Mouse (Mus musculus): ENCODE data around the gene Trpv1. TPM values are rescaled to one million over a fixed set of nuclear protein-coding genes. Genes with fewer than 3 reads are reported as not detected.

Trpv1 gene
- polyA plus RNA-seq (2015; fragmentation: Nextera tagmentation; extraction: Ambion mirVana) = 0.14 TPM in 1 of 2 replicates, not detected in the other

GRCm38 (mm10) chr11:73233992-73234391 is at the start of gene Trpv1:
TSS of gene Trpv1 (plus strand) at chr11:73234292.
- Histone ChIP-seq H3K36me3 (no peaks in the 10 kb centered on the region), H3K9ac (replicated peaks) (no peak within 1 kb of the TSS), H3K27me3 (no peaks in the 10 kb centered on the region), H3K4me3 (no peak within 1 kb of the TSS), H3K4me2 (replicated peaks) (no peak within 1 kb of the TSS), H3K27ac (replicated peaks) (no peak within 1 kb of the TSS), H3K4me1 (no peaks in the 10 kb centered on the region), H3K9me3 (no peaks in the 10 kb centered on the region)
- no peak for ATAC-seq (replicated peaks)
- 82% methylated on average over 5 of the region's 5 CpGs for WGBS

DNA sequence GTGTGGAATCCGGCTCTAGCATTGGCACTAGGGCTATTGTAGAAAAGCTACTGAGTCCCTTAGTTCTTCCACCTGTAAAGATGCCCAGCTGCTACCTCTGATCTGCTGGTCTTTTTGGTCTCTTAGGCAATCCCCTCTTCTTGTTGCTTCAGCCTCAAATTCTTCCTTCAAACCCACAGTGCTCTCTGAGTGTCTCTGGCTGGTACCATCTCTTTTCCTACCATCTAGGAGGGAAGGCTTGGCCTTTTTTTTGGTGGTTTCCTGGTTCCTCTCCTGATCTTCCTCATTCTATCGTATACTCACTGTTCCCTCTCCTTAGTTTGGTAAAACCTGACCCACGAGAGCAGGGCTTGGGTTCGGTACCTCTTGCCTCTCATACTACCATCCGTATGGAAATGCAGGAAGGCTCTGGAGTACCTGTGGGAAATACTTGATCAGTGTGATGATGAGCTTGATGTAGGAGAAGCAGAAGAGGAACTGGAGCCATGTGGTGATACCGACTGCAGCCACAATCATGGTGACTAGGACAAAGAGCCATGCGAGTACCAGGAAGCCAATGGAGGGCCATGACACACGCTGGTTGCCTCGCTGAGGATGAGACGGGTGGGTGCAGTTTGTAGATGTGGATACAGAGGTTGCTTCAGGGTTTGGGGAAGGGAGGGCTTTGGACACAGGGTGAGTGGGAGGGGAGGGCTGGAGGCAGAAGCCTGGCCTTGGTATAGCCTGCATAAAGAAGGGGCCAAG is 48.0 kb upstream of the Trpv1 start:
- Histone ChIP-seq H3K4me3 (no peak overlapping the region), H3K27ac (replicated peaks) (no peak overlapping the region), H3K36me3 (peaks cover 67% of the 10 kb centered on the region), H3K4me1 (no peaks in the 10 kb centered on the region), H3K9ac (replicated peaks) (no peak overlapping the region), H3K27me3 (no peaks in the 10 kb centered on the region), H3K4me2 (replicated peaks) (no peak overlapping the region), H3K9me3 (no peaks in the 10 kb centered on the region)
- ATAC-seq (replicated peaks) = no peak
- 94% methylated on average over 10 of the region's 10 CpGs for WGBS

DNA sequence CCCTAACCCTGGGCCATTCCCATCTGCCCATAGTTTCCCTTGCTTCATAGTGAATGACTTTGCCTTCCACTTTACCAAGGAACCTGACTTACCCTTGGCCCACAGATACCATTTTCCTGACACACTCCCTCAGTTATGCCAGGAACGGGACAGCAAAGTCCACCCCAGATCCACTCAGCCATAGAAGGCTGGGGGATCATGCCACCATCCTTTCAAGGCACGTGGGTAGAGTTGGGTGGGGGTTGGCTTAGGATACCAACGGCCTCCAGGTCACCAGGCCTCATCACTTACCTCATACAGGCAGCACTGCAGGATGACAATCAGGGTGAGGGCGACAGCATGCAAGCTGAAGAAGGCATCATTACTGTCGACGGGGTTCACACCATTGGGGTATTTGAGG is 46.9 kb upstream of the Trpv1 start:
- WGBS = 85% methylated on average over 6 of the region's 6 CpGs
- H3K9me3 ChIP-seq = no peaks in the 10 kb centered on the region
- H3K36me3 ChIP-seq = peaks cover 69% of the 10 kb centered on the region
- ATAC-seq (replicated peaks) = no peak
- H3K4me3 ChIP-seq = no peak overlapping the region
- H3K4me2 ChIP-seq (replicated peaks) = no peak overlapping the region
- H3K27ac ChIP-seq (replicated peaks) = no peak overlapping the region
- no peaks in the 10 kb centered on the region for H3K27me3 ChIP-seq
- H3K9ac ChIP-seq (replicated peaks) = no peak overlapping the region
- H3K4me1 ChIP-seq = no peaks in the 10 kb centered on the region

GRCm38 (mm10) chr11:73193047-73193446 is 41.0 kb upstream of the Trpv1 start:
- 85% methylated on average over 6 of the region's 6 CpGs for WGBS
- Histone ChIP-seq H3K27ac (replicated peaks) (no peak overlapping the region), H3K4me2 (replicated peaks) (no peak overlapping the region), H3K9me3 (no peaks in the 10 kb centered on the region), H3K27me3 (no peaks in the 10 kb centered on the region), H3K9ac (replicated peaks) (no peak overlapping the region), H3K36me3 (peaks cover 43% of the 10 kb centered on the region), H3K4me1 (peaks cover 15% of the 10 kb centered on the region), H3K4me3 (no peak overlapping the region)
- no peak for ATAC-seq (replicated peaks)

DNA sequence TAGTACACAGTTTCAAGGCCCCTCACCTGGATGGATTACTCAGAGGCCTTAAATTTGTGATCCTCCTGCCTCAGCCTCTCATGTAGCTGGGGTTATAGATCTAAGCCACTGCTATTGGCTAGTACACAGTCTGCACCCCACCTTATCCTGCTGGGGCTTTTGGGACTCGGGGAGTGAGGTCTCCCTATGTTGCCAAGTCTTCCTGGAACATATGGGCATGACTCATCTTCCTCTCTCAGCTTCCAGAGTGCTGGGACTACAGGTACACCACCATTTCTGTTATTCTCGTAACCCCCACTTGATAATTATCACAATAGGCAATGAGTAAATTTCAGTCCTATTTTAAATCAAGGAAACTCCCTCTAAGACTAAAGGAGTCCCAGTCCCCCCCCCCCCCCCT is 39.6 kb upstream of the Trpv1 start:
- Histone ChIP-seq H3K36me3 (peaks cover 30% of the 10 kb centered on the region), H3K4me1 (peaks cover 20% of the 10 kb centered on the region), H3K4me3 (no peak overlapping the region), H3K27ac (replicated peaks) (no peak overlapping the region), H3K9ac (replicated peaks) (no peak overlapping the region), H3K4me2 (replicated peaks) (no peak overlapping the region), H3K9me3 (no peaks in the 10 kb centered on the region), H3K27me3 (no peaks in the 10 kb centered on the region)
- WGBS = 66% methylated on average over 2 of the region's 2 CpGs
- ATAC-seq (replicated peaks) = no peak

DNA sequence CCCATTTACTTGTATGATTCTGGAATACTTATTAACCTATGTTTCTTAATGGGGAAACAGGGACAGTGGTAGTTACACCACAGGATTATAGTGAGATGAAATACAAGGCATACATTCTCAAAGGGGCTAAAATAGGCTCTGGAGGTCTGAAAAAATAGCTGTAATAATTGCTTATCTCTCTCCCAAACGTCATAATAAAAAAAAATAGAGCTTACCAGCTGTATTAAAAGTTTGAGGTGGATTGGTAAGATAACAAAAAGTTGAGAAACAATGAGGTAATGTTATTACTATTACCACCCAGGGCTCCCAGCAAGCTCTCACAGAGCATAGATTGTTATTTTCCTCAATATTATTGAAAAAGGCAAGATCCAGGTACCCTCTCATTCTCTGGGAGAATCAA is 35.9 kb upstream of the Trpv1 start:
- H3K27me3 ChIP-seq = no peaks in the 10 kb centered on the region
- peaks cover 6% of the 10 kb centered on the region; the same call in 1 of the 2 replicates for H3K36me3 ChIP-seq
- WGBS = 8% methylated on average over 1 of the region's 1 CpGs
- peak overlapping the region; percentile 96 for H3K4me2 ChIP-seq (replicated peaks)
- H3K9me3 ChIP-seq = no peaks in the 10 kb centered on the region
- peak overlapping the region; percentile 73 for H3K4me3 ChIP-seq
- no peak overlapping the region for H3K27ac ChIP-seq (replicated peaks)
- no peak for ATAC-seq (replicated peaks)
- peaks cover 28% of the 10 kb centered on the region for H3K4me1 ChIP-seq
- H3K9ac ChIP-seq (replicated peaks) = peak overlapping the region; percentile 61

GRCm38 (mm10) chr11:73198603-73199229 is 35.4 kb upstream of the Trpv1 start, which contains the start of gene Ctns:
TSS of gene Ctns (minus strand) at chr11:73199042.
- WGBS = 1% methylated on average over 22 of the region's 22 CpGs
- Histone ChIP-seq H3K4me1 (peaks cover 28% of the 10 kb centered on the region), H3K27me3 (no peaks in the 10 kb centered on the region), H3K27ac (replicated peaks) (0 out of 2 replicates have a peak within 1 kb of the TSS, but pooled peaks have one; percentile 25), H3K9me3 (no peaks in the 10 kb centered on the region), H3K36me3 (peaks cover 6% of the 10 kb centered on the region; the same call in 1 of the 2 replicates), H3K9ac (replicated peaks) (peak within 1 kb of the TSS; percentile 61), H3K4me3 (peak within 1 kb of the TSS; percentile 73), H3K4me2 (replicated peaks) (peak within 1 kb of the TSS; percentile 96)
- ATAC-seq (replicated peaks) = peak; percentile 96

DNA sequence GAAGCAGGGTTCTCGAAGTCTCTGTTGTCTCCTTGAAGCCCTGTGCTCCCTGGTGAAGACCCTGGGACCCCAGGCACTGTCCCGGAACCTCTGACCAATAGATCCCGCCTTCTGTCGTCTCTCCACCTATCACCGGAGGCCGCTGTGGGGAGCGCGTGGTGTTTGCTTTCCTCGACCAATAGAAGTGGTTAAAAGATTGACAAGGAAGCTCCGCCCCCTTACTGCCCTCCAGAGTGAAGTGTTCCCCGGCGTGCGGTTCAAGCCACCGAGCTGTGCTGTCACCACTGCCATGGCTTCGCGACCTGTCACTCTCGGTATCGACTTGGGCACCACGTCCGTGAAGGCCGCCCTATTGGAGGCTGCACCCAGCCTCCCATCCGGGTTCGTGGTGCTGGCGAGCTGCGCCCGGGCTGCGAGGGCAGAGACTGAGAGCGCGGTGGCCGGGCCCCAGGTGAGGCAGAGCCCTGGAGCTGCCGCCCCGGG is 34.8 kb upstream of the Trpv1 start, which contains the start of gene Shpk:
TSS of gene Shpk (plus strand) at position 231 of the 483 bp plus-strand sequence.
- H3K9ac ChIP-seq (replicated peaks) = peak within 1 kb of the TSS; percentile 61
- no peaks in the 10 kb centered on the region for H3K27me3 ChIP-seq
- peak within 1 kb of the TSS; percentile 96 for H3K4me2 ChIP-seq (replicated peaks)
- peaks cover 6% of the 10 kb centered on the region; the same call in 1 of the 2 replicates for H3K36me3 ChIP-seq
- peaks cover 28% of the 10 kb centered on the region for H3K4me1 ChIP-seq
- 0 out of 2 replicates have a peak within 1 kb of the TSS, but pooled peaks have one; percentile 25 for H3K27ac ChIP-seq (replicated peaks)
- ATAC-seq (replicated peaks) = peak; percentile 97
- WGBS = 1% methylated on average over 32 of the region's 32 CpGs
- no peaks in the 10 kb centered on the region for H3K9me3 ChIP-seq
- peak within 1 kb of the TSS; percentile 73 for H3K4me3 ChIP-seq

GRCm38 (mm10) chr11:73199879-73200278 is 34.2 kb upstream of the Trpv1 start:
- no peak for ATAC-seq (replicated peaks)
- Histone ChIP-seq H3K4me1 (peaks cover 28% of the 10 kb centered on the region), H3K4me3 (peak overlapping the region; percentile 73), H3K9ac (replicated peaks) (peak overlapping the region; percentile 61), H3K27ac (replicated peaks) (no peak overlapping the region), H3K4me2 (replicated peaks) (peak overlapping the region; percentile 96), H3K36me3 (peaks cover 6% of the 10 kb centered on the region; the same call in 1 of the 2 replicates), H3K9me3 (no peaks in the 10 kb centered on the region), H3K27me3 (no peaks in the 10 kb centered on the region)
- WGBS = 5% methylated on average over 12 of the region's 12 CpGs

DNA sequence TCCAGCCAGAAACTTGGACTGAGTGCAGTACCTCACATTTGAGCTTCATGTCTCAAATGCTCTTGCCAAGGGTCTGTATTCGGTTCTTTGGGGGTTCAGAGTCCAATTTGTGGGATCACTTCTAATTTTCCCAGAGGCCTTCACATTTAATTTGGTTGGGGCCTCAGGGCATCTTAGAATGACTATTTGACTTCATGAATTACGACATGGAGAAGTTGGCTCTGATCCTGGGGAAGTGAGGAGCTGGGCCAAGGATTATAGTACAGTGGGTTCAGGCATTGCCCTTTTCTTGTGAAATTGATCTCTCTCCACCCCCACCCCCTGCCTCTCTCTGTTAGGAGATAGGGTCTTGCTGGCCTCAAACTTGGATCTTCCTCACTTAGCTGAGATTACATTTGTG is 33.1 kb upstream of the Trpv1 start:
- Histone ChIP-seq H3K4me3 (no peak overlapping the region), H3K27me3 (no peaks in the 10 kb centered on the region), H3K36me3 (no peaks in the 10 kb centered on the region), H3K4me1 (peaks cover 28% of the 10 kb centered on the region), H3K9ac (replicated peaks) (no peak overlapping the region), H3K27ac (replicated peaks) (no peak overlapping the region), H3K4me2 (replicated peaks) (no peak overlapping the region), H3K9me3 (no peaks in the 10 kb centered on the region)
- no peak for ATAC-seq (replicated peaks)
- 63% methylated on average over 2 of the region's 2 CpGs for WGBS

DNA sequence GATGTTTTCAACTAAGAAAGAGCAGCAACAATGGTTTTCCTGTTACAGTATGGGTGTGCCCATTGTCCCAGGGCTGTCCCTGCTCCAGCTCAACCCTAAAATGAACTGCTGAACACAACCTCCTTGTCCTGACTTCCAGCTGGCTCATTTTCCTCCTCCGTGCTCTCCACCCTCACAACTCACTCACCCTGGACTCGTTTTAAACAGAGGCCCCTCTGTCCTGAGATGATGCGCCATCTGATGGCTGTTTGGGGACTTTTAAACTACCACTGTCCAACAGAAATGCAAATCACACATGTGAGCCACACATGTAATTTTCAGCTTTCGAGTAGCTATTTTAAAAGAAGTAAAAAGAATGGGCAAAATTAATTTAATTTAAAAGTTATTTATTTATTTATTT is 32.5 kb upstream of the Trpv1 start:
- Histone ChIP-seq H3K9me3 (no peaks in the 10 kb centered on the region), H3K4me2 (replicated peaks) (no peak overlapping the region), H3K36me3 (no peaks in the 10 kb centered on the region), H3K27me3 (no peaks in the 10 kb centered on the region), H3K4me1 (peaks cover 27% of the 10 kb centered on the region), H3K9ac (replicated peaks) (no peak overlapping the region), H3K27ac (replicated peaks) (no peak overlapping the region), H3K4me3 (no peak overlapping the region)
- WGBS = 36% methylated on average over 4 of the region's 4 CpGs
- ATAC-seq (replicated peaks) = no peak

DNA sequence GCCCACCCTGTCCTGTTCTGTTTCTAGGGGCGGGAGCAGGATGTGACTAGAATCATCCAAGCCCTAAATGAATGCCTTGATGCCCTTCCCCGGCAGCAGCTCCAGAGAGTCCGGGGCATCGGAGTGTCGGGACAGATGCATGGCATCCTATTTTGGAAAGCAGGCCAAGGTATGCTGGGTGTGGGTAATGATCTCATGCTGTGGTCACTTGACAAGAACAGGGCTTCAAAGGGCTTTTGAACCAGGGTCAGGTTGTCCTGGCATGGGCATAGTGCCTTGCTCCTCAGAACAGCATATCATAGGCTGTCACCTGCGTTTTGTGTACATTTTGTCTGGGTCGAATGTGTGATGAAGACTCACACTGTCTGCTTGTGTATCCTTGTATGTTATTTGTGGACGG is 30.2 kb upstream of the Trpv1 start:
- Histone ChIP-seq H3K4me2 (replicated peaks) (no peak overlapping the region), H3K4me3 (no peak overlapping the region), H3K36me3 (no peaks in the 10 kb centered on the region), H3K27ac (replicated peaks) (no peak overlapping the region), H3K27me3 (no peaks in the 10 kb centered on the region), H3K9me3 (no peaks in the 10 kb centered on the region), H3K4me1 (peaks cover 7% of the 10 kb centered on the region), H3K9ac (replicated peaks) (no peak overlapping the region)
- WGBS = 85% methylated on average over 8 of the region's 8 CpGs
- no peak for ATAC-seq (replicated peaks)
